Mouse (Mus musculus) CH12.LX (cell line): ENCODE results near the gene Lrrc4b.

ENCODE experiments used
- CHD2 ChIP-seq: IDR thresholded peaks from 2 replicates; pipeline ENCODE4 v1.6.1; 2011; ENCODE audit warnings: low read length, improper control_type of control experiment
- CTCF ChIP-seq, 2 experiments: IDR thresholded peaks in 1 of 2; conservative IDR thresholded peaks in 1 of 2; 2 replicates each; pipeline ENCODE4 v1.5.1; 2011 to 2012; ENCODE audit warnings: low read depth in 2 of 2, low read length in 2 of 2, improper control_type of control experiment in 1 of 2, inconsistent platforms in 1 of 2, mild to moderate bottlenecking in 1 of 2, moderate library complexity in 1 of 2
- EP300 ChIP-seq: IDR thresholded peaks from 2 replicates; pipeline ENCODE4 v1.6.1; 2011; ENCODE audit warnings: low read length, improper control_type of control experiment
- HCFC1 ChIP-seq: IDR thresholded peaks from 2 replicates; pipeline ENCODE4 v1.6.1; 2012; ENCODE audit warnings: low read depth, mild to moderate bottlenecking, inconsistent platforms, low read length, improper control_type of control experiment
- MAFK ChIP-seq: IDR thresholded peaks from 2 replicates; pipeline ENCODE4 v1.6.1; 2011; ENCODE audit warnings: low read length, improper control_type of control experiment; ENCODE audit not compliant: insufficient replicate concordance
- MAX ChIP-seq: IDR thresholded peaks from 2 replicates; pipeline ENCODE4 v1.6.1; 2011; ENCODE audit warnings: low read length, improper control_type of control experiment
- POLR2A ChIP-seq: IDR thresholded peaks from 2 replicates; pipeline ENCODE4 v1.6.1; 2011; ENCODE audit warnings: low read depth, mild to moderate bottlenecking, improper control_type of control experiment, low read length
- POLR2AphosphoS2 ChIP-seq: IDR thresholded peaks from 2 replicates; pipeline ENCODE4 v1.6.1; 2011; ENCODE audit warnings: low read depth, low read length, improper control_type of control experiment
- USF1 ChIP-seq: IDR thresholded peaks from 2 replicates; pipeline ENCODE4 v1.6.1; 2014; ENCODE audit warnings: low read depth, mild to moderate bottlenecking, inconsistent platforms, low read length, improper control_type of control experiment
- ZC3H11A ChIP-seq: IDR thresholded peaks from 2 replicates; pipeline ENCODE4 v1.6.1; 2012; ENCODE audit warnings: low read depth, mild to moderate bottlenecking, inconsistent platforms, low read length, improper control_type of control experiment

DNA sequence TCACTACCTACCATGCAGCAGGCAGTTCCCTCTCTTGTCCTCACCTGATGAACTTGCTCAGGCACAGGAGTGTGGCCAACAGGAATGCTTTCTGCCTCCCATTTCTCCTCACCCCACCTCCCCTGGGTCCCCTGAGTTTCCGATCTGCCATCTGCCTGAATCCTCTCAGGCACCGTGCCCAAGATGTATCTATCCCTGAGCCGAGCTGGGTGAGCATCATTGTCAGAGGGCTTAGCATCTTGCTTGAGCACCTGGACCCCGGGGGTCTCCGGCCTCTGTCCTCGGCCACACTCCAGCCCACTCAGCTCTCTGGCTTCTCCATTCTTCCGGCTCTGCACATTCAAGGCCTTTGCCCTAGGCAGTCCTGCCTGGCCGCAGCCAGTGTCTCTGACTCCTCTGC lies 9.1 kb downstream of the Lrrc4b start:
- TF ChIP-seq USF1 (no peak), EP300 (no peak), POLR2A (no peak), MAX (no peak), CTCF (conservative IDR thresholded peaks at IDR 0.05 in 1 of 2, IDR thresholded peaks at IDR 0.05 in 1 of 2; ENCODE audit: low read depth in 2 of 2, low read length in 2 of 2) (no peak), MAFK (no peak), CHD2 (no peak), HCFC1 (no peak), POLR2AphosphoS2 (no peak), ZC3H11A (no peak)
